7 mouse cellular contexts compared by ENCODE assay signal in the genomic region with DNA sequence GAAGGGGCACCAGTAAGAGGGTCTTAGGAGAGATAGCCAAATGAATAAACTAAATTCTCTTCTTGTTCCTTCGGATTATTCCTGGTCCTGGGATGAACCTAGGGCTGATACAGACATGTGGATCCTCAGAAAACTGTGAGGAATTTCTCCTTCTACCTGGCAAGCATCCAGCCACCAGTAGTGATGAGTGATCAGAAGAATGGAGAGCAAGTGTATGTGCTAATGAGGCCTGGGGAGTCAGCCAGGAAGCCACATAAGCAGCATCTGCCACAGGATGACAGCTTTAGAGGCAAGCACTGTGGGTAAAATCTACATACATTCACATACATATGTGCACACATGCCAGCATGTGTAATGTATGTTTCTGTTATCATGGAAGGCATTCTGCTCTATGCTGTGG.
"Had no signal": no experiment of that assay in that cellular context is flagged by ENCODE, and none has a peak within 500 bp of the region (broad histone marks: within the 10 kb centered on the region; RNA-seq: fewer than 3 reads in every experiment).

No protein-coding gene starts in this region.

- DNase-seq: lung, adult 2 months; lung, postnatal 14 days; lung, postnatal 36 days; right cerebral cortex, postnatal 14 days; thymus, adult 2 months; thymus, postnatal 25 days; thymus, postnatal 4 days had no signal
